Mouse (Mus musculus) liver, adult 2 months (tissue): ENCODE results near the gene Txnrd2.

Experiments used
- CTCF ChIP-seq: fragments of 200-500 bp; IDR thresholded peaks from 2 replicates; pipeline ENCODE4 v1.5.1; 2011; ENCODE audit warnings: low read depth, low read length, control low read depth
- POLR2A ChIP-seq: fragments of 200-500 bp; IDR thresholded peaks from 2 replicates; pipeline ENCODE4 v1.6.1; 2011; ENCODE audit warnings: low read length, control low read depth; ENCODE audit not compliant: insufficient read depth; ENCODE audit errors: extremely low read depth

GRCm38 (mm10) chr16:18464271-18464670 is 38.1 kb downstream of the Txnrd2 start:
- no peak for TF ChIP-seq CTCF
- no peak for TF ChIP-seq POLR2A
